Mouse (Mus musculus) liver, embryonic 13.5 days (tissue): ENCODE results near the gene Snx15. TPM values are rescaled to one million over a fixed set of nuclear protein-coding genes. Genes with fewer than 3 reads are reported as not detected.

Experiments
- ATAC-seq: fragments of 200-750 bp; cut with Nextera tagmentation; 2 replicates; pipeline ENCODE4 v1.8.0; 2017; ENCODE audit warnings: low read depth, mild to moderate bottlenecking, moderate number of reproducible peaks, moderate library complexity
- DNase-seq: peaks from one replicate; pipeline ENCODE4 v3.0.0; 2022
- H3K27ac ChIP-seq: fragments of 300-500 bp; sonication (generic); 2 replicates; pipeline ENCODE4 v1.5.1; 2015; ENCODE audit warnings: moderate library complexity, mild to moderate bottlenecking, inconsistent platforms
- H3K27me3 ChIP-seq: fragments of 300-500 bp; sonication (generic); 2 replicates; pipeline ENCODE4 v1.6.1; 2015; ENCODE audit warnings: mild to moderate bottlenecking, inconsistent platforms
- H3K36me3 ChIP-seq: fragments of 300-500 bp; sonication (generic); 2 replicates; pipeline ENCODE4 v1.6.1; 2015; ENCODE audit warnings: mild to moderate bottlenecking, inconsistent platforms
- H3K4me1 ChIP-seq: fragments of 300-500 bp; sonication (generic); replicated peaks from 2 replicates; pipeline ENCODE4 v1.6.1; 2015; ENCODE audit warnings: inconsistent platforms
- H3K4me2 ChIP-seq: fragments of 300-500 bp; sonication (generic); 2 replicates; pipeline ENCODE4 v1.6.1; 2015; ENCODE audit warnings: inconsistent platforms, mild to moderate bottlenecking, moderate library complexity
- H3K4me3 ChIP-seq: fragments of 300-500 bp; sonication (generic); replicated peaks from 2 replicates; pipeline ENCODE4 v1.5.1; 2015; ENCODE audit warnings: mild to moderate bottlenecking, inconsistent platforms
- H3K9ac ChIP-seq: fragments of 300-500 bp; sonication (generic); 2 replicates; pipeline ENCODE4 v1.6.1; 2015; ENCODE audit warnings: mild to moderate bottlenecking, inconsistent platforms
- H3K9me3 ChIP-seq: fragments of 300-500 bp; sonication (generic); replicated peaks from 2 replicates; pipeline ENCODE4 v1.6.1; 2016; ENCODE audit warnings: inconsistent platforms
- WGBS: fragments of 180-500 bp; shearing (Covaris S2); methylation state at CpG from one replicate; pipeline ENCODE4 v1.1.7; 2015; ENCODE audit not compliant: insufficient replicate concordance; 5-methylcytosine and 5-hydroxymethylcytosine counted together
- polyA plus RNA-seq: library from polyadenylated mRNA; unstranded; fragments of >200 nt; fragmentation: Nextera tagmentation; extraction: Ambion mirVana; gene quantifications from 2 replicates; pipeline ENCODE4 v1.2.1, GENCODE M21; 2015

The Snx15 gene
- polyA plus RNA-seq, 1 experiment from 2014 or later = 46.5 TPM

DNA sequence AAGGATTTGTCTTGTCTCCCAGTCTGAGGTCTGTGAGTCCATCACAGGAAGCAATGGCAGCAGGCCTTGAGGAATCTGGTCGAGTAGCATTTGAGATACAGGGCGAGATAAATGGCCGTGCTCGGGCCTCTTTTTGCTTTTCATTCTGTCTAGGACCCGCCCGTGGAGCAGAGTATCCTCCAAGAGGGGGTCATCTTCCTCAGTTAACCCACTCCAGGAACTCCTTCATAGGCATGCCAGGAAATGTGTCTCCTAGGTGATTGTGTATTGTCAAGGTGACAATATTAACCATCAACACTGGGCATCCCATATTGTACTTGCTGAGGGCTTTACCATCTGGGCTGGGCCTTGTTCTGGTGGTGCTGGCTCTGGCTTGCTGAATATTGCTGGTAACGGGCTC is 34.0 kb downstream of the Snx15 start, which contains the start of gene AC131692.1:
TSS of gene AC131692.1 (plus strand) at position 301 of the 400 bp plus-strand sequence.
- no peak for ATAC-seq
- Histone ChIP-seq H3K9ac (no peak within 1 kb of the TSS), H3K36me3 (peaks cover 93% of the 10 kb centered on the region)

GRCm38 (mm10) chr19:6088841-6089240 is 39.3 kb downstream of the Snx15 start:
- H3K27ac ChIP-seq = no peak overlapping the region
- H3K9ac ChIP-seq = no peak overlapping the region
- WGBS = 92% methylated on average over 13 of the region's 13 CpGs
- DNase-seq (no peak), ATAC-seq (no peak)
- peaks cover 80% of the 10 kb centered on the region for H3K36me3 ChIP-seq
- no peaks in the 10 kb centered on the region for H3K27me3 ChIP-seq
- H3K4me1 ChIP-seq = peaks cover 34% of the 10 kb centered on the region
- H3K4me3 ChIP-seq = no peak overlapping the region
- no peaks in the 10 kb centered on the region for H3K9me3 ChIP-seq
- no peak overlapping the region for H3K4me2 ChIP-seq

More for the DNA sequence above, 34.0 kb downstream of the Snx15 start, which contains the start of gene AC131692.1:
- Histone ChIP-seq H3K4me2 (no peak within 1 kb of the TSS), H3K27ac (no peak within 1 kb of the TSS), H3K27me3 (no peaks in the 10 kb centered on the region), H3K4me3 (no peak within 1 kb of the TSS), H3K4me1 (no peaks in the 10 kb centered on the region; the same call in 1 of the 2 replicates), H3K9me3 (no peaks in the 10 kb centered on the region)
- WGBS = 86% methylated on average over 7 of the region's 7 CpGs
- DNase-seq = no peak

DNA sequence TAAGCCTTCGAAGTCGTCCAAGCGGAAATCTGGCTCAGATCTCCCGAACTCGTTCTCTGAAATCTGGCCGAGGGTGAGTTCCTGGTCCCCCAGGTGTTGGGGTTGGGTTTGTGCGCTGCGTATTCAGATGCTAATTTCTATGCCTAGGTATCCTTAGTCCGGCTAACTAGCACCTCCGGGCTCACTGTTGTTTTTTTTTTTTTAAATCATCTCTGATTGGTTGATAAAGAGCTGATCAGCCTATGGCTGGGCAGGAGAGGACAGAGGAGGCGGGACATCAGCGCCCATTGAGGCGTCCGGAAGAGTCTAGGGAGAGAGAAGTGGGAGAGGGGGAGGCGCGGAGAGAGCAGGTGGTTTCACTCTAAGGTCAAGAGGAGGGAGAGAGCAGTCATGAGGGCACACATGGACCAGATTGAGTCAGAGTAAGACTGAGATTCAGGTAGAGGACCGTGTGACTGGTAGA is 42.7 kb downstream of the Snx15 start:
- Histone ChIP-seq H3K27me3 (no peaks in the 10 kb centered on the region), H3K9me3 (no peaks in the 10 kb centered on the region), H3K4me1 (peaks cover 45% of the 10 kb centered on the region), H3K9ac (peak overlapping the region; percentile 91), H3K4me3 (peak overlapping the region; percentile 82), H3K27ac (peak overlapping the region; percentile 94), H3K4me2 (peak overlapping the region; percentile 92), H3K36me3 (peaks cover 67% of the 10 kb centered on the region)
- ATAC-seq (peak; percentile 78), DNase-seq (peak; percentile 74)
- under 1% methylated on average over 17 of the region's 17 CpGs for WGBS

GRCm38 (mm10) chr19:6084478-6085248 is 43.4 kb downstream of the Snx15 start, which contains the start of the genes Zfpl1 and Cdca5:
Gene Zfpl1 (minus strand): TSS chr19:6084956.
Gene Cdca5 (plus strand): TSS chr19:6084983.
- Histone ChIP-seq H3K9ac (peak within 1 kb of the TSS; percentile 91), H3K27me3 (no peaks in the 10 kb centered on the region), H3K4me1 (peaks cover 45% of the 10 kb centered on the region), H3K9me3 (no peaks in the 10 kb centered on the region), H3K4me2 (peak within 1 kb of the TSS; percentile 92), H3K36me3 (peaks cover 67% of the 10 kb centered on the region), H3K27ac (peak within 1 kb of the TSS; percentile 94), H3K4me3 (peak within 1 kb of the TSS; percentile 82)
- under 1% methylated on average over 58 of the region's 58 CpGs for WGBS
- ATAC-seq (peak; percentile 88), DNase-seq (peak; percentile 94)

- ATAC-seq = no peak
- H3K4me2 ChIP-seq = 0 out of 2 replicates have a peak within 1 kb of the TSS, but pooled peaks have one; percentile 80
- peaks cover 42% of the 10 kb centered on the region for H3K4me1 ChIP-seq
- H3K9ac ChIP-seq = no peak within 1 kb of the TSS
- H3K27me3 ChIP-seq = no peaks in the 10 kb centered on the region
- DNase-seq = no peak
- H3K4me3 ChIP-seq = no peak within 1 kb of the TSS; the same call in 1 of the 2 replicates
- no peak within 1 kb of the TSS for H3K27ac ChIP-seq
- peaks cover 43% of the 10 kb centered on the region for H3K36me3 ChIP-seq
- no peaks in the 10 kb centered on the region for H3K9me3 ChIP-seq
- WGBS = 78% methylated on average over 9 of the region's 9 CpGs
Measured at GRCm38 (mm10) chr19:6082156-6082555, 45.9 kb downstream of the Snx15 start, which contains the start of gene Gm28374. Gene Gm28374 (minus strand): TSS chr19:6082256.

DNA sequence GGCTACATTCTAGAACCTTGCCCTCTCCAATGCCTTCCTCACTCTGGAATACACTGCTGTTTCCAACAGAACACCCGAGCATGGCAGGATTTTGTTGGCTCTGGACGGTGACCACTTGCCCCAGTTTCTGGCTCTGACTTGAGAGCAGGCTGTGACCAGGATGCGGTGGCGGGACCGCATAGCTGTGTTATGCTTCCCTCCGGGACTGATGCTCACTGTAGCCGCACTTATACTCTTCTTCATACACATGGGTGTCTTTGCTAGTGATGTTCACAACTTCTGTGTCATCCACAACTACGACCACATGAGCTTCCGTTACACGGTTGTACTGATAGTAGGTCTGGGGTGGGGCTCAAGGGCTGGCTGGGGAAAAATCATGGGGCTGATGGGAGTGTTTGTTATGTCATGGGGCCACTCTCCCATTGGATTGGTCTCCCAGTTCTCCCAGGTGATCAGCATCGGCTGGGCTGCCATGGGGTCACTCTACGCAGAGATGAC is 48.1 kb downstream of the Snx15 start, which contains the start of gene Tmem262:
TSS of gene Tmem262 (plus strand) at position 51 of the 498 bp plus-strand sequence.
- no peak within 1 kb of the TSS for H3K27ac ChIP-seq
- H3K9ac ChIP-seq = no peak within 1 kb of the TSS
- H3K4me1 ChIP-seq = peaks cover 39% of the 10 kb centered on the region
- no peak within 1 kb of the TSS for H3K4me3 ChIP-seq
- ATAC-seq (no peak), DNase-seq (no peak)
- no peaks in the 10 kb centered on the region for H3K9me3 ChIP-seq
- peaks cover 30% of the 10 kb centered on the region for H3K36me3 ChIP-seq
- WGBS = 78% methylated on average over 12 of the region's 12 CpGs
- H3K27me3 ChIP-seq = no peaks in the 10 kb centered on the region
- H3K4me2 ChIP-seq = no peak within 1 kb of the TSS

DNA sequence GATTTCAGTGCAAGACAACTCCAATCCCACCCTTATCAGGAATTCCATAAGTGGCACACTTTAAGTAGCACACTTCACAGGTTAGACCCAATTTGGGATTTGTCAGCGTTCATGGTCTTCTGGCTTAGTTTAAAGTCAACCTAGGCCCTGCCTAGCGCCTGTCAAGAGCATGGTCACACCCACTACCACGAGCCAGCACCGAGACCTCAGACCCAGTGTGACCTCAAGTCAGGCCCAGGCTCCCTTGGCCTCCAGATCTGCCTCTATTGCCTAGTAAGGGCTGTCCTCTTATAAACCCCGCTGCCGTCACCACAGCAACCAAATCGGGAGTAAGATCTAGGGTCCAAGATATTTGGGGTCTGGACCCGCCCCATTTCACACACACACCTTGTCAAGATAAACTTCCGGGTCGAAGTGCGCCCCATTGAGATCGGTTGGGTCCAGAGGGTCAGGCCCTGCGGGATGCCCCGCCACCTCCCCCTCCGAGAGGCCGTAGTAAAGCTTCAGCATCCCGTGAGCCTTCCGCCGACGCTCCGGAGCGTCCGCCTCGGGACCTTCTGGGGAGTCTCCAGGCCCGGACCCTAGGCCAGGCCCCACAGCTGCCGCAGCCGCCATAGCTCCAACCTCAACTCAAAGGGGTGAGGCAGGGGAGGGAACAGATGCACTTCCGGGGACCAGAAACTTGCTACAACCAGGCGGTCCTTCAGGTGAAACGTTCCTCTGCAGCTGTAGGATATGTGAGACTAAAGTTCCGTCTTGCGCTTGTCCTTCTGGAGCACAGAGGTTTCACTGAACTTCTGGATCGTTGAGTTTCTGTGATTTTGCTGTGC is 51.3 kb downstream of the Snx15 start, which contains the start of gene Vps51:
TSS of gene Vps51 (minus strand) at position 668 of the 830 bp plus-strand sequence.
- peak; percentile 86 for ATAC-seq
- Histone ChIP-seq H3K36me3 (peaks cover 35% of the 10 kb centered on the region), H3K9me3 (no peaks in the 10 kb centered on the region), H3K27ac (peak within 1 kb of the TSS; percentile 78), H3K27me3 (no peaks in the 10 kb centered on the region), H3K9ac (peak within 1 kb of the TSS; percentile 84), H3K4me3 (peak within 1 kb of the TSS; percentile 87), H3K4me1 (peaks cover 32% of the 10 kb centered on the region), H3K4me2 (peak within 1 kb of the TSS; percentile 92)
- DNase-seq = peak; percentile 77
- WGBS = under 1% methylated on average over 33 of the region's 33 CpGs

GRCm38 (mm10) chr19:6073889-6074288 is 54.2 kb downstream of the Snx15 start:
- H3K27ac ChIP-seq = no peak overlapping the region
- no peak overlapping the region for H3K4me2 ChIP-seq
- DNase-seq = no peak
- 74% methylated on average over 5 of the region's 5 CpGs for WGBS
- no peak for ATAC-seq
- H3K9me3 ChIP-seq = no peaks in the 10 kb centered on the region
- peaks cover 34% of the 10 kb centered on the region for H3K4me1 ChIP-seq
- no peaks in the 10 kb centered on the region for H3K27me3 ChIP-seq
- no peak overlapping the region for H3K9ac ChIP-seq
- no peak overlapping the region for H3K4me3 ChIP-seq
- H3K36me3 ChIP-seq = peaks cover 40% of the 10 kb centered on the region

DNA sequence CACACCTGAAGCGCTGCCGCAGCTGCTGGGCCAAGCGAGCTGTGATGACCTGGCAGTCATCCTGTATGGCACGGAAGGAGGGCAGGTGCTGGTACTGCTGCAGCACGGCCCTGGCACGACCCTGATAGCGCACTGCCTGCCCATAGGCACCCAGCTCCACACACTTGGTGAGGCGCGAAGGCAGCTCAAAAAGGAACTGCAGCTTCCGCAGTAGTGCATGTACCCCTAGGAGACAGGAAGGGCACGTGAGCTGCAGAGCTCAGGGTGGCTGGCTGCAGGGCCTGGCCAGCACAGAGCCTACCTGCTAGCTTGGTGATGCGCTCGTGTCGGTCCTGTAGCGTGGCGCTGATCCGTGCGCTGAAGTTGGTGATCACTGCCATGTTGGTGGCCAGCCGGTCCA is 56.8 kb downstream of the Snx15 start:
- ATAC-seq (no peak), DNase-seq (no peak)
- H3K9me3 ChIP-seq = no peaks in the 10 kb centered on the region
- peaks cover 44% of the 10 kb centered on the region for H3K4me1 ChIP-seq
- H3K4me3 ChIP-seq = no peak overlapping the region
- H3K27me3 ChIP-seq = no peaks in the 10 kb centered on the region
- H3K27ac ChIP-seq = no peak overlapping the region
- WGBS = 87% methylated on average over 19 of the region's 19 CpGs
- H3K4me2 ChIP-seq = no peak overlapping the region
- H3K36me3 ChIP-seq = peaks cover 44% of the 10 kb centered on the region
- H3K9ac ChIP-seq = no peak overlapping the region

GRCm38 (mm10) chr19:6070571-6071250 is 57.4 kb downstream of the Snx15 start:
- H3K4me3 ChIP-seq = no peak overlapping the region
- DNase-seq (no peak), ATAC-seq (no peak)
- 88% methylated on average over 31 of the region's 31 CpGs for WGBS
- peaks cover 42% of the 10 kb centered on the region for H3K4me1 ChIP-seq
- H3K9ac ChIP-seq = no peak overlapping the region
- no peak overlapping the region for H3K27ac ChIP-seq
- no peak overlapping the region for H3K4me2 ChIP-seq
- no peaks in the 10 kb centered on the region for H3K27me3 ChIP-seq
- no peaks in the 10 kb centered on the region for H3K9me3 ChIP-seq
- H3K36me3 ChIP-seq = peaks cover 44% of the 10 kb centered on the region
